Mouse (Mus musculus) ZHBTc4 (cell line): ENCODE measurements at regions not wholly inside any gene's neighbourhood (a gene's known extent, or its start where the extent isn't known, plus 50 kb on each side); places are given as distances from the start of the nearest gene placed in this dataset.

Experiments used
- DNase-seq: peaks from one replicate; pipeline ENCODE4 v3.0.0-alpha.2; 2011; ENCODE audit warnings: low read depth, low spot score

GRCm38 (mm10) chr1:47961860-47962259 is 1069.2 kb upstream of the Slc39a10 start:
- no peak for DNase-seq

DNA sequence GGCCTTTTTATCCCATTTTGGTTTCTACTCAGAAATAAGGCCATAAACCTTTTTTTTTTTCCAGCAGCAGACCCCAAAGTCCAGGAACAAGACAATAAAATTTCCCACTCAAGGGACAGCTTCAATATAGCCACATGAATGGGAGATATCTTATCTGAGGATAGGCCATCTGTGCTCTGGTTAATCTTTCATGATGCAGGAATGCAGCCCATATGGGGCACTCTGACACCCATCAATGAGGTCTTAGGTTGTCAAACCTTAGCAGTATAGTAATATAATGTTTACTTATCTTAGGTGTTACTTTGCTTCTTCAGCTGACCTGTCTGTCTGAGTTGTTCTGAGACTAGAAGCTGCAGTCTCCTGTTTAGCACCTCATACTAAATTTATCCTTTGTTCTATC is 1048.0 kb upstream of the Slc39a10 start:
- no peak for DNase-seq

GRCm38 (mm10) chr1:47914126-47914525 is 1021.5 kb upstream of the Slc39a10 start:
- DNase-seq, result peak; percentile 46
